Mouse (Mus musculus): ENCODE data around the gene Rars.

GRCm38 (mm10) chr11:35864981-35865604 lies 30.8 kb upstream of the Rars start:
- no peak for TF ChIP-seq POLR2AphosphoS2 (IDR thresholded peaks at IDR 0.05; ENCODE audit: low read depth, low read length)
- TF ChIP-seq CTCF (conservative IDR thresholded peaks at IDR 0.05 in 1 of 2, IDR thresholded peaks at IDR 0.05 in 1 of 2; ENCODE audit: low read depth in 2 of 2, low read length in 2 of 2) = no peak
- no peak for TF ChIP-seq POLR2A (IDR thresholded peaks at IDR 0.05; ENCODE audit: low read depth, low read length)
- TF ChIP-seq USF1 (IDR thresholded peaks at IDR 0.05; ENCODE audit: low read depth, low read length) = no peak
- no peak for TF ChIP-seq ZMIZ1 (IDR thresholded peaks at IDR 0.05; ENCODE audit: low read depth, low read length)
- TF ChIP-seq MYC (IDR thresholded peaks at IDR 0.05; ENCODE audit: low read depth, low read length) = no peak
- TF ChIP-seq MAX (IDR thresholded peaks at IDR 0.05; ENCODE audit: low read length) = no peak
- no peak for TF ChIP-seq RCOR1 (conservative IDR thresholded peaks at IDR 0.05; ENCODE audit: low read depth, low read length)
- TF ChIP-seq SIN3A (IDR thresholded peaks at IDR 0.05; ENCODE audit: low read length) = no peak
